Mouse (Mus musculus) G1E (cell line): ENCODE results near the gene Ago3.

ENCODE experiments used
- CTCF ChIP-seq: IDR thresholded peaks from 2 replicates; pipeline ENCODE4 v1.5.1; 2012; ENCODE audit warnings: low read depth, low read length, inconsistent platforms, mixed read lengths
- GATA1 ChIP-seq: IDR thresholded peaks from 2 replicates; pipeline ENCODE4 v1.6.1; 2012; ENCODE audit warnings: borderline replicate concordance, low read length, inconsistent platforms, mixed read lengths
- GATA2 ChIP-seq: IDR thresholded peaks from 2 replicates; pipeline ENCODE4 v1.6.1; 2012; ENCODE audit warnings: low read depth, low read length, inconsistent platforms, borderline replicate concordance
- POLR2AphosphoS5 ChIP-seq: IDR thresholded peaks from 2 replicates; pipeline ENCODE4 v1.6.1; 2012; ENCODE audit warnings: low read depth, low read length, inconsistent platforms; ENCODE audit not compliant: insufficient replicate concordance

- TF ChIP-seq POLR2AphosphoS5 (no peak), CTCF (no peak), GATA2 (no peak), GATA1 (no peak)
Measured at GRCm38 (mm10) chr4:126314393-126314792, 115.0 kb downstream of the Ago3 start.
